Mouse (Mus musculus): ENCODE measurements around the gene Als2.

Als2 gene

DNA sequence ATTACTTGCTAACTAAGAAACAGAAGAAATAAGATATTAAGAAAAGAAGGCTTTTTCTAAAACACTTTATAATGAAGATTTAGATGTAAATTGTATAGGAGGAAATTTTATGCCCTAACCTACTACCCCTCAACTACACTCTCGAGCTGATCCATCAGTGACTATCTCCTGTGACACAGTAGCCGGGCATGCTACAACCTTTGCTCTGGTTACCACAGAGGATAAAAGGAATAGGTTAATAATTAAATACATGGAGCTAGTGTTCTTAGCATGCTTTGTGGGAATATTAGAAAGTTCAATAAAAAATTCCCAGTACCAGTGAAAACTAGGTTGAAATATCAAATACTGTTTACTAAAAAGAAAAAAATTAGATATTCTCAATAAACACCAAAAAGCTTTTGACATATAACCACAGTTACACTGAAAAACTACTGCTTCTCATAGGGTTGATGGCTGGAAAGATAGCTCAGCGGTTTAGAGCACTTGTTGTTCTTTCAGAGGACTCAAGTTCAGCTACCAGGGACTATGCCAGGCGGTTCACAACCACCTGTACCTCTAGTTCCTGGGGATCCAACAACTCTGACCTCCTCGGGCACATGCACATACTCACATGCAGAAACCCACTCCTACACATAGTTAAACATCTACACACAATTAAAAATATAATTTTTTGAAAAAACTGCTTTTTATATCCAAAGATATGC is 24.8 kb downstream of the Als2 start:
- no peak for DNase-seq (ENCODE audit: low spot score in 2 of 2)

DNA sequence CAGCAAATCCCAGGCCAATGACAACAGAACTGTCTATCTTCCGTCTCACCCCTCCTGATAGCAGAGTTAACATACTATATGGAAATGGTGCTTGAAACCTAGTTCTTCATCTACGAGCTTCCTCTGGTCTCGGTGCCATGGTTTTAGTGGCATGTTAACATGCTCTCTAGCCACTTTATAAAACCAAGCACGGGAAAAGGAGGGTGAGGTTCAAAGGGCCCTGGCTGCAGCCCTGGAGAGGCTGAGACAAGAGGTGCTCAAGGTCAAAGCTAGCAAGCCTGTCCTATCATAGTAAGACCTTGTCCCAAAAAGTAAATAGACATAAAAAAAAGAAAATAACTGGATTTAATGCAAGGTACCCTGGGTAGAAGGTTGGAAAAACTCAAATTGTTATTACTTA is 25.4 kb downstream of the Als2 start:
- DNase-seq (ENCODE audit: low spot score in 2 of 2): no peak

DNA sequence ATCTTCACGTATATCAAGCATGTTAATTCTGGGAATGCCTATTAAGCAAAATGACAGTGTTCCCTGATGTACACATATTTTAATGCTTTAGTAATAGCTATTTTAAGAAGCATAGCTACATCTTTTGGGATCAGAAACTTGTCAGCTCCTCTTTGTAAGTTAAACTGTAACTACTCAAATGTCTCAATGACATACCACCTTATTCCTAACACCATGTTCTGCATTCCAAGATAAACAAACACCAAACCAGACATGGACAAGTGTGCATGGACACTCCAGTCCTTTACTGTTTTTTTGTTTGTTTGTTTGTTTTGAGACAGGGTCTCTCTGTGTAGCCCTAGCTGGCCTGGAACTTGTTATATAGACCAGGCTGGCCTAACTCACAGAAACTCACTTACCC is 28.7 kb downstream of the Als2 start:
- DNase-seq (ENCODE audit: low spot score in 2 of 2): no peak

DNA sequence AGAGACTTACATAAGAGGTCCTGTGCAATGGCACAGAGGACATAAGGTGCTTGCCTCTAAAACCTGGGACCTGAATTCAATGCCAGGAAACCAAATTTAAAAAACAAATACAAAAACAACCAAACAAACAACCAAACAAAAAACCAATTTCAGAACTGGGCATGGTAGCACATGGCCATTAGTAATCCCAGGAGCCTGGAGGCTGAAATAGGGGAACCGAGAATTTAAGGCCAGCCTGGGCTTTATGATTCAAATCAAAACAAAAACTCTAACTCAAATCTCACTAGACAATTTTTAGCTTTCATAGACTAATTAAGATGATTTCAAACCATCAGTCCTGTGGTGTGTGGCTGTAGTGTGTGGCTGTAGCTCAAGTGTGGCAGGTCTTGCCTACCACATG is 32.5 kb downstream of the Als2 start:
- DNase-seq (ENCODE audit: low spot score in 2 of 2): no peak

DNA sequence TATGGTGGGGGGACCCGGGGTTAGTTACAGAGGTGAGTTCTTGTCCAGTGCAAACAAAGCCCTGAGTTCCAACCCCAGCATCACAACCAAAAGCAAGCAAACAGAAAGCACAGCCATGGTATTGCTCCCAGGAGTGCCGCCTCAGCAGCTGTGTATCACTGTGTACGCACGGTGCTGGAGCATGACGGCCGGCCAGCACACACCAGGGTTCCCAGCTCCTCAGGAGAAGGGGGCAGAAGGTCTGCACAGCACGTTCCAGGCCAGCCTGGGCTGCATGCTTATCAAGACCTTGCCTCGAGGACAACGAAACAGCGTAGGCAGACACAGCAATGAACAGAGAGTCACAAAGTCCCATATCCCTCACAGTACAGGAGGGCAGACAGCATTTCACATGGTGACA is 34.7 kb downstream of the Als2 start:
- DNase-seq (ENCODE audit: low spot score in 2 of 2): no peak

DNA sequence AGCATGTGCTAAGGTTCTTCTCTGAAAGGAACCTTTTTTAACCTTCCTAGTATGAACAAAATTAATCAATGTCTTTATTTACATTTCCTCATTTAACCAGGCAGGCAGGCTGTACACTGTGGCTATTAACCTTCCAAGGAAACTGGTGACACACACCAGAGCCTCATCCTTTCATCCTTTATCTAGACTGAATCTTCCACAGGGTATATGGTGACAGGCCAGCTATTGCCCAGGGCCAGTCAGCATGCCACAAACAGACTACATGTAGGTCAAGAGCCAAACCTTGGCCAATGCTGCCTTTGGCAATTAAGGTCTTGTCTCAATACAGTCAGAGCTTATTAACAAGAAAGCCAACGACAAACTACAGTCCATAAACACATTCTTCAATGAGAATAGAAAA is 35.5 kb downstream of the Als2 start:
- DNase-seq (ENCODE audit: low spot score in 2 of 2): no peak

DNA sequence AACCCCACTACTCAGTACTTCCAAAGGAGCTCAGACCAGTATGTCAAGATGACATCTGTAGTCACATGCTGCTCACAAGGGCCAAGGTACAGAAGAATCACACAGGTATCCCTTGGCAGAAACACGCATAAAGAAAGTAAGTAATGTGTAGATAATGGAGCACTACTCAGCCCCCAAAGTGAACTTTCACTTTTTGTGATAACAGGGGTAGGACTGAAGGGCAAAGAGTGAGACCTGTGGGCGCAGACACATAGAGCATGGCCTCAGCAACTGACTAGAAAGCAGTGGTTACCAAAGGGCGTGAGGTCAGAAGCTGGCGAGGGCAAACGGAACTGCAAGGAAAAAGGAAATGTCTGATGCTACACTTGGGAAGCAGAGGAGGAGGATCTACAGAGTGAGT is 36.1 kb downstream of the Als2 start:
- no peak for DNase-seq (ENCODE audit: low spot score in 2 of 2)

DNA sequence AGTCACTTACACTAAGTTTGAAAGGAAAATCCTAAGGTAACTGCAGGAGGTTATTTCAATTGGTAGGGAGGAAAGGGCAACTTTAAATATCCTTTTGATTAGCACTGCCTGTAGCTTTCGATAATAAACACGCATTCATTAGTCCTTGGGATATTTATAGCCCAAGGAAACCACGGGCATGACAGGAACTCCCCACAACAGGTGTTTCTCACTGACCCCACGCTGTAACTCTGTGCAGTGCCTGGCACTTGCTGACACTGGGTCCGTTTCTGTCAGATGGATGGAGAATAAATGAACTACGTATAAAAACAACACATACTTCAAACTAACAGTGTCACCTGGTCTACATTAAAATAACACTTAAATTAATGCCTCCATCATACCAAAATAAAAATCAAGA is 42.1 kb downstream of the Als2 start:
- no peak for DNase-seq (ENCODE audit: low spot score in 2 of 2)

DNA sequence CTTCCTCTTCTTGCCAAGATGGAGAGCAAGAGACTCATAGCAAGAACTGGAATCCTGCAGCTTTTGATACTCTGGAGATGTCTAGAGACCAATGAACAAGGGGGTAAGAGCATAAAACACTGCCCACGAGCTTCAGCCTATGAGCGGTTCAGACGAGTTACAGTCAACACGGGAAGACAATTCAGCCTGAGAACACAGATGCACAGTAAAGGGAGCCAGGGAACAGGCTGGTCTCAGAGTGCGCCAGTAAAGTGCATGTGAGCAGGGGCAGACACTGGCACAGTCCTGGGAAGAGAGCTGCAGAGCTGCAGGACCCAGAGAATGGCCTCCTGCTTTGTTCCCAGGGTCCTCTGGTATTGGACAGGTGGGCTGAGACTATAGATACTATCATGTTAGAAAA is 49.2 kb downstream of the Als2 start:
- no peak for DNase-seq (ENCODE audit: low spot score in 2 of 2)

DNA sequence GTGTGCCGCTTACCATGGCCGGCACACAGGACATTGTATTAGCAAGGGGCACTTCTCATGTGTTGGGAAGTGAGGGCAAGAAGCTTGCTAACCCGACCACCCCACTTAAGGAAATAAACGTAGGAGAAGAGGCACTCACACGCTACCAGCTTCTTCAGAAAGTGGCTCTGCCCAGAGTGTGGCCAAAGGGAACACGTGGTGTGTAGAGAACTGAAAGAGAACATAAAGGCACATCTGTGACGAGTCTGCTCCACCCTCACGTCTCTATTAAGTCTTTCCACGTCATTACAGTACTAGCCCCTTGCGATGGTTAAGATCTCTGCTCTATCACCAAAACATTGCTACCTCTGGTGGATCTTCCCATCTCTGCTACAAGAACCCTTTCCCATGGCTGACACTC is 50.7 kb downstream of the Als2 start:
- no peak for DNase-seq (ENCODE audit: low spot score in 2 of 2)

DNA sequence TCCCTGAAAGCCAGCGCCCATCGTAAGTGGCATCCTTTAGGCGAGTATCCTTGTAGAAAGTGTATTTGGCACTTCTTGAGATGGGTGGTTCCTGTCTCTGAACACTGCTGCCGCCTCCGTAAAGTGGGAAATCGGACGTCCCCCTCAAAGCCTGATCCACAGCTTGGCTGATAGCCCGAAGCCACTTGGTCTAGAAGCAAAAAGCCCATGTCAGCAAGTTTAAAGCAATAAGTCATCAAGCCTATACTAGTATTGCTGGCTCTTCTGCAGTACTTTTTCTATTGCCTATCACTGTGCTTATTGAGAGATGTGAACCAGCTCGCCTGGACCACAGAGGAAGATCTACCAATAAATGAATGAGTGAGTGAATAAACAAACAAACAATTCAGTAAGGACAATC is 51.6 kb downstream of the Als2 start:
- no peak for DNase-seq (ENCODE audit: low spot score in 2 of 2)

DNA sequence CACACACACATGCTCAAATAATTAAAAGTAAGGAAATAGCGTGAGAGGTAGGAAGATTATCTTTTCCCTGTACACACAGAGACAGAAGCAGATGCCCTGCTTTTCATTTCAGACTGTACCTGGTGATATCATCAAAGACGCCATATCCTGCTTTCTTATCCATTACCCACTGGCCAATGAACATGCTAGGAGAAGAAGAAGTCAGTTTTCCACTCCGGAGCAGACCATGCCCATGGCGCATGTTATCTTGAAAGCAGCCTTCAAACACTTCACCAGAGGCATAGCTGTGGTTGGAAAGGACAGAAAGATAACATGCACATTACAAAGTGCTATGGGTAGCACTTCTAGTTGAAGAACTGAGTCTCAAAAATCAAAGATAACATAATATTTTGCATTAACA is 54.0 kb downstream of the Als2 start:
- DNase-seq (ENCODE audit: low spot score in 2 of 2): no peak

DNA sequence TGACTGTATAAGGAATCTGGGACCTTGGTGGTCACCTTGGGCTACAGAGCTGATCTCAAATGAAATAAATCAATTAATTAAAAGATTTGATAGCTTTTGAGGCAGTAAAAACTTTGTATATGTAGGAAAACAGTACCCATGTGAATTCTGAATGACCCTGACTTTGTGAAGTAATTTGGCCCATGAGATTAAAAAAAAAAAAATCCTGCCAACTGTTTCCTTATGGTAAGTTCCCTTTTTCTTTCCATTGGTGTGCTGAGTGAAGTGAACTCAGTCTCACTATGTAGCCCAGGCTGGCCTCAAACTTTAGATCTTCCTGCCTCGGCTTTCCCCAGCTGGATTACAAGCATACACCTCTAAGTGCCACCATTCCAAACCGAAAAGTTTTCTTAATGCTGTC is 54.7 kb downstream of the Als2 start:
- no peak for DNase-seq (ENCODE audit: low spot score in 2 of 2)

DNA sequence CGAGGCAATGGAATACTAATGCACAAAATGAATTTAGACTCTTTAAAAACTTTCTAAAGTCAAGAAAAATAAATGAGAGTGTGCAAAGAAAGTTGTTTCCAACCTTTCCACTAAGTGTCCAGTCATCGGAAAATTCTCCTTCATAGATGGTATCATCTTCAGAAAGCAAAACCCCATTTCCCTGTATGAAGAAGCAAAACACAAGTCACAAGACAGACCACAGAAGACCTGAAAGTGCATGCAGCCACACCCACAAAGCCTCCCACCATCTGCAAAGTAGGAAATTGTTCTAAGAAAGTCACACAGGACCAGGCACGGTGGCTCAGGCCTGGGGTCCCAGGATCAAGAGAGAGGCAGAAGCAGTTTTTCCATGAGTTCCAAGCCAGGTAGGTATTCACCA is 57.0 kb downstream of the Als2 start:
- no peak for DNase-seq (ENCODE audit: low spot score in 2 of 2)

DNA sequence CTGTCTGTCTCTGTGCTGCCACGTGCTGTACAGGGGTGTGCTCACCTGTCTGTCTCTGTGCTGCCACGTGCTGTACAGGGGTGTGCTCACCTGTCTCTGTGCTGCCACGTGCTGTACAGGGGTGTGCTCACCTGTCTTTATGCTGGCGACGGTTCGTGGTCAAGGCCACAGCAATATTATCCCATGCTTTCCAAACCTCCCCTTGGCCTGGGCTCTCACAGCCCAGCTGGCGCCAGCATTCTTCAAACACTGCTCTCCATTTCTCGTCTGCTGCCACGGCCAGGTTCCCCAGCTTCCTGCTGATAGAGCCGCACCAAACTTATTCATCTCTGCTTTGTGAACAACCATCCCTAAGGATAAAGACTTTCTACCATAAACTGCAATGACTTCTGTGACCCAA is 58.6 kb downstream of the Als2 start:
- no peak for DNase-seq (ENCODE audit: low spot score in 2 of 2)

DNA sequence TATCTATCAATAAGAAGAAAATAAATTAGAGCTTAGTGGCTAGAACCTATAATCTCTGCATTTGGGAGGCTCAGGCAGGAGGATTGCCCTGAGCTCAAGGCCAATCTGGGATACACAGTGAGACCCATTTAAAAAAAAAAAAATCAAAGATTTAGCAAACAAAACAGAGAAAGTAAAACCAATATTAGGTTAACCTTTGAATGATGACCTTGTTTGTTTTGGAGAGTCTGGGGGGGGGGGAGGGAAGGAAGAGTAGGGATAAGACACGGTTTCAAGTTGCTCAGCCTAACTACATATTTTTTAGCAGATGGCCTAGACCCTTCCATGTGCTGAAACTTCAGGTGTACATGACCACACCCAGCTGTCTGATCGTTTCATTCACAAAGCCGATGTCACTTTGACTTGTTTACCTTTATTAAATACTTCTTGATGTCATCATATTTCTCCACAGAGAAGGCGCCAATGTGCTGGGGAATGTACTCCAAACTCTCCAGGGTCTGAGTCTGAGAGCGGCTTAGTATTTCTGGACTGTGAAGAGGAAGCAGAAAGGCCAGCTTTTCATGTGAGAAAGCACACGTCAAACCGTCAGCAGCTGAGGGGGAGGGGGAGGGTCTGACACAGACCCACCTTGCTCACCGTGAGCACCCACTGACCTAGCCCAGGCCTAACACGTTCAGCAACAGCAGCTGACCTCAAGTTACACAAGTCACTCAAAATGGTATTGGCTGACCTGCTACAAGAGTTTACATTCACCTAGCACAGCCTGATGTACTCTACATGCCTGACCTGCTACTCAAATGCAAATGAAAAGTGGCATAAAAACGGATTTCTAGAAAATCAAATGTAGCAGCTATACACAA is 62.3 kb downstream of the Als2 start:
- DNase-seq (ENCODE audit: low spot score in 2 of 2): no peak

DNA sequence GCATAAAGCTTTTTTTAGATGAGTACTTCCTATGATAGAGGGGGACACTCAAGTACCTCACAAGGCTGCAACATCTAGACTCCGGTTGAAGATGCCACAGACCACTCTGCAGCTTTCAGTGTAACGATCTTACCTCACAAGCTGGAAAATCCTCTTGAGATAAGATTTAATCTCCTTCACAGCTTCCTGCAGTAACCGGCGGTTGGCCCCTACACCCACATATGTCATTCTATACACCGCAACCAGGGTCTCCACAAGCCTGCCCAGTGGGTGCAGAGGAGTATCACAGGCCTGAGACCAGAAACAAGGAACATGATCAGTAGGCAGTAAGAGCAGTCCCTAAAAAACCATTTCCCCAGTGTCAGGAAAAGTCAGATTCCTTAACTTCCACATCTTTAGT is 64.0 kb downstream of the Als2 start:
- no peak for DNase-seq (ENCODE audit: low spot score in 2 of 2)

DNA sequence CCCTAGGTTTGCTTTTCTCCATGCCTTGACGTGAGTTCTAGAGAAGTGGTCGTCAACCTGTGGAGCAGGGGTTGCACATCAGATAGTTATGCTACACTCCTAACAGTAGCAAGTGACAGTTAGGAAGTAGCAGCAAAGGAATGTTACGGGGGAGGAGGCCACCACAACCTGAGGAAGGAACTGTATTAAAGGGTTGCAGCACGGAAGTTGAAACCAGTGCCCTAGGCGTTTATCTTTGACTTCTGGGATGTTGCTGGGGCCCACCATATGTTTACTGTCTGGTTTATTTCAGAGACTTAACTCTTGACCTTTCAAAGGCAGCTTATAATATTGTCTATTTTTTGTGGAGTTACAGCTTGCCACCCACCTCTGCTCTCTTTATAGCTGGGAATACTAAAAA is 65.2 kb downstream of the Als2 start:
- DNase-seq (ENCODE audit: low spot score in 2 of 2): no peak

DNA sequence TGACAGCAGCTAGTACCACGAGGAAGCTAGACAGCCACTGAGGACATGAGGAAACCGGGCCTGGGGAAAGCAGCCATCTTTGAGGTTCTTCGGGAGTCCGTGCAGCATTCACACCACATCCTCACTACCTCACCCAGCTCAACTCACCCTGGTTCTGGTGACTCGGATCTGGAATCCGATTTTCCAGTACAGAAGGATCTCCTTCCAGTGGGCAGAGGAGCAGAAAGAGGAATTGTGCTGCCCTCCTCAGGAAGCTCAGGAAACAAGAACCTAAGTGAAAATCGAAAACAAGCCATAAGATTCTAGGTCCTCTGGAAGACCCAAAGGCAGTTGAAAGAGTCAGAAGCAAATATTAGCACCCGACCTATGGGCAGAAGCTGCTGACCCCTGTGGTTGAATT is 66.7 kb downstream of the Als2 start:
- DNase-seq (ENCODE audit: low spot score in 2 of 2): no peak

DNA sequence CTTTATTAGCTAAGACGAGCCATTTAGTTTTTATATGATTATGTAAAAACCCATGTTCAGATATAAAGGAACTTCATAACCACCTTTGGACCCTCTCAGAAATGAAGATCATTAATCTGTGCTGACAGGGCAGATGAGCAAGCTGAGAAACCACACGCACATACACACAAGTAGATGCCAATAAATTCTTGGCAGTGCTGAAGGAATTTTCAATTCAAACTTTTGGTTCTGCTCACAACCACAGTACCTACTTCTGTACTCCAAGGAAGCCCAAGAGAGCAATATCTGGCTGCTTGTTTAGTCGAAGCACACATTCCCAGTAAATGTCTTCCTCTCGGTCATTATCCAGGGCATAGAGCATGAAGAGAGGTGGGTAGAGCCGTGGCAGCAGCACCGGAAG is 67.4 kb downstream of the Als2 start:
- no peak for DNase-seq (ENCODE audit: low spot score in 2 of 2)

DNA sequence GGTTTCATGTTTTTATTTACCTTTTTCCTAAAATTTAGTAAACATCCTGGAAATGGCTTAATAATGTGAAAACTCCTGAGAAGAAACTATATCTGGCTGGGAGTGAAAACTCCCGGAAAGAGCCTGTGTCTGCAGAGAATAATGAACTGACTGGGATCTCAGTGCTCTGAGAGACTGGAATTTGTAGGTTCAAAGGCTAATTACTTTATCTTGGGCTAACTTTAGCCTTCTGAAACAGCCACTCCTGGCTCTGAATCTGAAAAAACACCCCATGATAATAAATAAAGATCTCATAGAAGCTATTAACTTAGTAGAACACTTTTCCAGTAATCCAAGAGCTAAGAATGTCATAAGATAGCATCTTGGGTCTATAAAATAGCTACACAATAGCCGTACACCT is 68.5 kb downstream of the Als2 start:
- no peak for DNase-seq (ENCODE audit: low spot score in 2 of 2)

DNA sequence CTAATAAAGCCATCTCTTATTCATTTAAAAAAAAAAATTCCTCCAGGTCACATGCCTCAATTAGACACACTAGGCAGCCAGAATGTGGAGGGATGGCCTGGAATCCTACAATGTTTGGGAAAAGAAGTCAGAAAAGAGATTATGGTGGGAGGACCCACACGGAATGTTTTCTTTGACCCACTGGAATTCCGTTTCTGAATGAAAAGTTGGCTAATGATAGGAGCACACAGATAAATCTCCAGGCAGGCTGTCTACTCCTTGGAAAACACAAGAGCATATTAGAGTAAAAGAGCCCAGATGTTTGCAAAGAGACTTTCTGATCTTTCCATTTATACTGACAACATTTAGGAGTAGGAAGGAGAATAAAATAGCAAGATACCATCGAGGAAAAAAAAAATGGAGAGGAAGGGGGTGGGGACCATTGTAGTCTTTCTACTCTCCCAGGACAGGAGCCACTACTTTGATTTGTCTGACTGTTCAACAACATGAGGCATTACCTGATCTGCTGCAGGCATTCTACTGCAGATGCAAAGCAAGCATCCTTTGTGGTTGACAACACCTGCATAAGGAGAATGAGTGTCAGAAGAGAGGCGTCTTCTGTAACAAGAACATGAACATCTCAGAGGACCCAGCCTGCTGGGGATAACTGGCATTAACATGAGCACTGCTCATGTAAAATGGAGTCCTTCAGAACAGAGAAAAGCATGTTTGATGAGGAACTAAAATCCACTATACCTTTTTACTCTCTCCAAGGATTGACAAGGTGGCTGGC is 69.2 kb downstream of the Als2 start:
- no peak for DNase-seq (ENCODE audit: low spot score in 2 of 2)

Data from cerebellum, postnatal 4 days (tissue).